Mouse (Mus musculus) MN1 (cell line): ENCODE measurements around the gene Mylpf.
A peak's percentile ranks its signal among the peaks of the same experiment; 100 is the strongest.

Experiments
- DNase-seq: peaks from one replicate; pipeline ENCODE4 v3.0.0-alpha.2; 2016; ENCODE audit warnings: low spot score

Gene Mylpf

DNA sequence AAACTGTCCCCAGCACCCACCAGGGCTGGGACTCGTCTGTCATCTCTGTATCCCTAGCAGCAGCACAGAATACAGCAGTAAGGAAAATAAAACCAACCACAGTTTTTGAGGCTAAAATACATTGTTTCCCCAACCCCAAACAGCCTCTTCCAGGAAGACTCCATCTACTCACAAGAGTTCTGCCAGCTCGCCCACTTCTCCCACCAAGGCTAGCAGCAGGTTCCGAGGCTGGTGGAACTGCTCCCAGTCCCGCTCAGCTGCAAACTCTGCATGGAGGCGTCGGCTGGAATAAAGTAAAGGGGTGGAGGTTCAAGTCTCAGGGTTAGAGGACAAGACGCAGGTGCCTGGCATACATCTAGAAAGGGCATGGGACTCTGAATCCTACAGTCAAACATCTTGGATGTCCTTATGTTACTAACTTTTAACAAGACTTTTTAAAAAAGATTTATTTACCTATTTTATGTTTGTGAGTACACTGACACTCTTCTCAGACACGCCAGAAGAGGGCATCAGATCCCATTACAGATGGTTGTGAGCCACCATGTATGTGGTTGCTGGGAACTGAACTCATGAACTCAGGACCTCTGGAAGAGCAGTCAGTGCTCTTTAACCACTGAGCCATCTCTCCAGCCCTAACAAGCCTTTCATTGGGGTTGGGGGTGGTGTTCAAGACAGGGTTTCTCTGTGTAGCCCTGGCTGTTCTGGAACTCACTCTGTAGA, 50.7 kb downstream of the Mylpf start:
- DNase-seq, result no peak

DNA sequence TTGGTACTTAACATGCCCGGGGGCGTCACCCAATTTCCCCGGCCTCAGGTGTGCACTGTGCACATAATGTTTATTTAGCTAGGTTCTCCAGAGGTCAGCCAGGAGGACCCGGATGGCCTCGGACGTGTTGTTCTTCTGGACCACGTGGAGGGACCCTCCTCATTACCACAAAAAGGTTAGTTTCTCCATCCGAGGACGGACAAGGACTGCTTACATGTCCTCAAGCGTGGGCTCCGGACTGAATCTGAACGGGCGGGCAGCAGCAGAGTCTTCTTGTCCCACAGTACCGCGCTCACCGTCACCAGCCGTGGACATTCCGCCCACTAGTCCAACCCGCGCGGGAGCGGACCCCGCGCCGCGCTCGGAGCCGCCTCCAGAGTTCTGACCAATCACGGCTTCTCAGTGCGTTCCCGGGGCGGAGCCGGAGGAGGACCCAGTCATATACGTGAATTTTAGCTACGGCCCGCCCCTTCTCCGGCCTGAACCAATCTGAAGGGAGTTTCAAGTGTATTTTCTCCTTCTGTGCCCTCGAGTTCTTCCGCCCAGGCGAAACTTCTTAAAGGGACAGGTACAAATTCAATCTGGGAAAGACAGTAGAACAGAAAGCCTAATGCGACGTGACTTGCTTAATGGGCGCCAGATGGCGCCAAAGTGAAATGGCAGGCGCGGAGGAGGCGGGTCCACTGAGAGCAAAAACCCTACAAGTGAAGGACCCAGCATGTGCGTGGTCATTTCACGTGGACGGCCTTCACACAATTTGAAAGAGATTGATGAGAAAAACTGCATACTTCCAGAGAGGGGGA, 51.8 kb downstream of the Mylpf start, which contains the start of gene Dctpp1:
Gene Dctpp1 (minus strand): TSS at position 401 of the 803 bp plus-strand sequence.
- peak; percentile 99 for DNase-seq

DNA sequence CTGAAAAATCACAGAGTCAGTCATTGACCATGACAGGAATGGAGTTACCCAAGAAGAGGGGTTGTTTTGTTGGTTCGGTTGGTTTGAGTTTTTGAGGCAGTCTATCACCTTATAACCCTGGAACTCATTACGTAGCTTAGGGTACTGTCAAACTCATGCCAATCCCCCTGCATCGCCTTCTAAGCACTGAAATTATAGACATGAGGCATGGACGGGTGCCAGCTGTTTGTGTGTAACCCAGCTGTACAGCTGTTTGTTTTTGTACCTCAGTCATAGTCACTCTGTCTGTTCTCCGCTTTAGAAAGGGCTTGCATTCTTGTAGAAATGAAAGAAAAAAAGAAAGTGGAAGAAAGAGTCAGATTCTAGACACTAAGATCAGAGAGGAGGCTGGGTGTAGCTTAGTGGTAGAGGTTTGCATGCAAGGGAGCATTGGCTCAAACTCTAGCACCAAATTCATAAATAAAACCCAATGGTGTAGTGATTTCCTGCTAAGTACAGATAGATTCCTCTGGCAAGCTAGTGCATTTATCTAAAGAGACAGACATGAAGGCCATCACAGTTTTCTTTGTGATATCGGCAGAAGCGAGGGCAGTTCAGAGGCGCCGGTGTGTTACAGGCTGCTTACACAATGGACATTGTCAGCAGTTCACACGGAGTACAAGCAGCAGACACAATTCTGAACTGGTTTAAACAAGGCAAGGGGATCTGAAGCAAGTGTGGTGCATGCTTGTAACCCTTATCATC, 53.7 kb downstream of the Mylpf start:
- DNase-seq, result no peak

DNA sequence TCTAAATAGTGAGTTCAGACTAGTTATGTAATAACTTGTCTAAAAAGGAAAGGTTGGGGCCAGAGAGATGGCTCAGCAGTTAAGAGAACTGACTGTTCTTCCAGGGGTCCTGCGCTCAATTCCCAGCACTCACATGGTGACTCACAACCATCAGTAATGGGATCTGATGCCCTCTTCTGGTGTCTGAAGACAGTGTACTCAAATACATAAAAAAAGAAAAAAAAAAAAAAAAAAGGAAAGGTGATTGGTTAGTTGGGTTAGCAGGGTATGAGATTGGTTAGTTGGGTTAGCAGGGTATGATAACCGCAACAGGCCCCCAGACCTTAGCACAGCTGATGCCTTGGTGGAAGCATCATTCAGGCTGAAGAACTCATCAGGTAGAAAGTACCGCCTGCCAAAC, 54.8 kb downstream of the Mylpf start:
- no peak for DNase-seq
